Mouse (Mus musculus): Measurements from ENCODE around the gene Brinp3. TPM values are rescaled to one million over a fixed set of nuclear protein-coding genes. Genes with fewer than 3 reads are reported as not detected.

The Brinp3 gene
- polyA plus RNA-seq, 1 experiment from 2014 or later = 1.7 TPM

DNA sequence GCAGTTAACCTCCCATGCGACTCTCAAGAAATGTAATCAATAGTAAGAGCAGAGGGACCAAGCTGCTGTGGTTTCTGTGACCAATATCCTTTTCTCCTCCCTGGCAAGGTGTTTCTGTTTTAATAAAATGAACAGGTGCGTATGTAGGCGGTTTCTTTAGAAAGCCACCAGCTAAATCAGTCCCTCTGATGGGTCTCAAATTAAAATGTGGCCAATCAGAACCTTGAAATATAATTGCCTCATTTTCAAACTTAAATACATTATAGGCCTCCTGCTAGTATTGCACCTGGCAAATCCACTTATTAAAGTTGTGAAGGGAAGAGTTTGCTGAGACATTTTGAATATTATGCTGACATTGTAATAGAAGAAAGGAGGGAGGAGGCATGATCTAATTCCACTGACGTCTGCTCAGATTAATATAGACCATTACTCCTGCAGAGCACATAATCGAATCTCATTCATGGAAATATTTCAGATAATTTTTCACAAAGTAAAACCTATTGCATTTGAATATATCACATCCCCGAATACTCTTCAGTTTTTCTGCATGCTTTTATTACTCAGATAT lies 305.5 kb downstream of the Brinp3 start:
- Histone ChIP-seq H3K27me3 (no peaks in the 10 kb centered on the region), H3K4me1 (no peaks in the 10 kb centered on the region), H3K4me2 (replicated peaks) (no peak overlapping the region), H3K4me3 (replicated peaks) (no peak overlapping the region), H3K27ac (replicated peaks) (no peak overlapping the region), H3K36me3 (no peaks in the 10 kb centered on the region), H3K9ac (no peak overlapping the region), H3K9me3 (replicated peaks) (no peaks in the 10 kb centered on the region)
- 76% methylated on average over 6 of the region's 6 CpGs for WGBS
- no peak for ATAC-seq (ENCODE audit: insufficient number of reproducible peaks, low FRiP score, low TSS enrichment, low read depth)

DNA sequence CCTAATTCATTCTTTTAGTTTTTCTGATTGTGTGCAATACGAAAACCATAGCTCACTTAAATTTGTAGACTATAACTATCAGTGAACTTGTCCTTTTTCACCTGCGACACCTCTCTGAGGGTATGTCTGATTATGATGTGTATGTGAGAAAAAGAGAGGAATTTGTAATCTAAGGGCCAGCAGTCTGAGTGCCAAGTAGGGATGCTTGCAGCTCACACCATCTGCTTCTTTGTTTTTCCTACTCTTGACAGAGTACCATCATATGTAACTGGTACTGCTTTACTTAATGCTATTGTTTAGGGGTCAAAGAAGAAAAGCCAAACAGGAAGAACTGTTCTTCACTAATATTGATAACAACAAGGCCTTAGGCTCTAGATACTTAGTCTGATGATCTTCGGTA lies 307.3 kb downstream of the Brinp3 start:
- H3K4me3 ChIP-seq (replicated peaks) = no peak overlapping the region
- H3K36me3 ChIP-seq = no peaks in the 10 kb centered on the region
- H3K4me1 ChIP-seq = no peaks in the 10 kb centered on the region
- H3K27ac ChIP-seq (replicated peaks) = no peak overlapping the region
- no peak for ATAC-seq (ENCODE audit: insufficient number of reproducible peaks, low FRiP score, low TSS enrichment, low read depth)
- 87% methylated on average over 3 of the region's 3 CpGs for WGBS
- H3K9ac ChIP-seq = no peak overlapping the region
- H3K9me3 ChIP-seq (replicated peaks) = no peaks in the 10 kb centered on the region
- H3K27me3 ChIP-seq = no peaks in the 10 kb centered on the region
- no peak overlapping the region for H3K4me2 ChIP-seq (replicated peaks)

DNA sequence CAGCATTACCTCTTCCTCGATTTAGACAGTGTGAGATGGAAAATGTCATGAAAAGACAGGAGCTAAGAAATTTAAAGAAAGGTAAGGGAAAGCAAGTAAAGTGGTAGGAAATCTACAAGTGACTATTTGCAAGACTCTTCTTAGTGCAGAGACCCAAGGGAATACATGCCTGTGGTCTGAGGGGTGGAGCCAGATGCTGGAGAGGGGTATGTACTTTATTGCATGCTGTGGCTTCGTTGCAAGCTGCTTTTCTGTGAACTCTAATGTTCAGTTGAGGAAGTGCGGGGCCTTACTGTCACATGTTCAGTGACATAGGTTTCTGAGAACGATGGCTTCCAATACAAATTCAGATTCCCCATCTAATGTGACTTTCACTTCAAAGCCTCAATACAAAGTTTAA lies 313.2 kb downstream of the Brinp3 start:
- H3K27me3 ChIP-seq = no peaks in the 10 kb centered on the region
- 52% methylated on average over 4 of the region's 4 CpGs for WGBS

DNA sequence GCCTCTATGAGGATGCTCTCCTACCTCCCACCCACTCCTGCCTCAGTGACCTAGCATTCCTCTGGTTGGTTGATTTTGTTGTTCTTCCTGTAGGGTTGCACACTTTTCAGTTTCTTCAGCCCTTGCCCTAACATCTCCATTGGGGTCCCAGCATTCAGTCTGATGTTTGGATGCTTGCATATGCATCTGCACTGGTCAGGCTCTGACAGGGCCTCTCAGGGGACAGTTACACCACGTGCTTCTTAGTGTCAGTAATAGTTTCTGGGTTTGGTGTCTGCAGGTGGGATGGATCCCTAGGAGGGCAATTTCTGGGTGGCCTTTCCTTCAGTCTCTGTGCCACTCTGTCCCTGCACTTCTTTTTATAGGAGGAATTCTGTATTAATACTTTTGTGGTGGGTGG lies 339.3 kb downstream of the Brinp3 start:
- Histone ChIP-seq H3K27ac (replicated peaks) (no peak overlapping the region), H3K9me3 (replicated peaks) (no peaks in the 10 kb centered on the region), H3K36me3 (no peaks in the 10 kb centered on the region), H3K4me3 (replicated peaks) (no peak overlapping the region), H3K9ac (no peak overlapping the region), H3K4me2 (replicated peaks) (no peak overlapping the region), H3K27me3 (no peaks in the 10 kb centered on the region), H3K4me1 (no peaks in the 10 kb centered on the region)
- no peak for ATAC-seq (ENCODE audit: insufficient number of reproducible peaks, low FRiP score, low TSS enrichment, low read depth)
- 17% methylated on average over 1 of the region's 1 CpGs for WGBS

More for the DNA sequence above, 313.2 kb downstream of the Brinp3 start:
- Histone ChIP-seq H3K9me3 (replicated peaks) (no peaks in the 10 kb centered on the region), H3K27ac (replicated peaks) (no peak overlapping the region), H3K36me3 (no peaks in the 10 kb centered on the region), H3K4me1 (no peaks in the 10 kb centered on the region), H3K4me2 (replicated peaks) (no peak overlapping the region), H3K9ac (no peak overlapping the region), H3K4me3 (replicated peaks) (no peak overlapping the region)
- no peak for ATAC-seq (ENCODE audit: insufficient number of reproducible peaks, low FRiP score, low TSS enrichment, low read depth)

DNA sequence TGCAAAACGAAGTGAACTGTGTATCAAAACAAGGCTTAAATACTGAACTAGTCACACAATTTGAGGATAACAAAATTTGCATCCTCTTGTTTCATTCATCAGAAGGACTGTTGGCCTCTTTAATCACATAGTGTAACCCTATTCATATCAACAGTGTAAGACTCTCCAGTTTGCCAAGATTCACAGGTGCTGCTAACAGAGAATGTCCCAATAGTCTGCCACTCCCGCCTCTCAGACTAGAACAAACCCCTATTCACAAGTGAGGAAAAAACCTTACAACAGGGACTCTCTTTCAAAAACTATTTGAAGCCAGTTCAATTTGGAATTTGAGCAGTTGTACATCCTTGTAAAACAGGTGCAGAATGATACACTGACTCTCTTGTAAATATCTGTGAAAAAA lies 349.5 kb downstream of the Brinp3 start:
- H3K27ac ChIP-seq (replicated peaks) = no peak overlapping the region
- WGBS = 56% methylated on average over 2 of the region's 2 CpGs
- no peaks in the 10 kb centered on the region for H3K36me3 ChIP-seq
- no peaks in the 10 kb centered on the region for H3K27me3 ChIP-seq
- no peaks in the 10 kb centered on the region for H3K9me3 ChIP-seq (replicated peaks)
- H3K4me1 ChIP-seq = no peaks in the 10 kb centered on the region
- ATAC-seq (ENCODE audit: insufficient number of reproducible peaks, low FRiP score, low TSS enrichment, low read depth) = no peak
- H3K4me3 ChIP-seq (replicated peaks) = no peak overlapping the region
- no peak overlapping the region for H3K4me2 ChIP-seq (replicated peaks)
- no peak overlapping the region for H3K9ac ChIP-seq

DNA sequence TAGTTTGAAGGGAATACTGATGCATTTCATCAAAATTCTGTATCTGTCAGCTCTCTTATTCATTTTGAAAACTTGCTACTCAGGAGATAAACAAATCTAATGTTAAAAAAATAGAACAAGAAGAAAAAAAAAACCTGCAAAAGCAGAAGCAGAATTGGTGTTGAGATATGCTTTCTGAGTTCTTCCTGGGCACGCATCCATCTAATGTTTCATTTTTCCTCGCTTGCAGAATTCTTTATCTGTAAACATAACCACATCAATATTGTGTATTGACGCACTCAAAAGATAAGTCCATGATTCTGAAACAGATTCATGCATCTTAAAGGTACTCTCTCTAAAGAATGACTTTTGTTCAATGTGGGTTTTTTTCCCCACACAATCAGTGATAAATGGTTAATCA lies 354.3 kb downstream of the Brinp3 start:
- WGBS = 73% methylated on average over 3 of the region's 3 CpGs
- H3K9ac ChIP-seq = no peak overlapping the region
- no peaks in the 10 kb centered on the region for H3K9me3 ChIP-seq (replicated peaks)
- H3K4me2 ChIP-seq (replicated peaks) = no peak overlapping the region
- H3K36me3 ChIP-seq = no peaks in the 10 kb centered on the region
- no peak for ATAC-seq (ENCODE audit: insufficient number of reproducible peaks, low FRiP score, low TSS enrichment, low read depth)
- H3K4me1 ChIP-seq = no peaks in the 10 kb centered on the region
- no peak overlapping the region for H3K27ac ChIP-seq (replicated peaks)
- H3K27me3 ChIP-seq = no peaks in the 10 kb centered on the region
- no peak overlapping the region for H3K4me3 ChIP-seq (replicated peaks)

DNA sequence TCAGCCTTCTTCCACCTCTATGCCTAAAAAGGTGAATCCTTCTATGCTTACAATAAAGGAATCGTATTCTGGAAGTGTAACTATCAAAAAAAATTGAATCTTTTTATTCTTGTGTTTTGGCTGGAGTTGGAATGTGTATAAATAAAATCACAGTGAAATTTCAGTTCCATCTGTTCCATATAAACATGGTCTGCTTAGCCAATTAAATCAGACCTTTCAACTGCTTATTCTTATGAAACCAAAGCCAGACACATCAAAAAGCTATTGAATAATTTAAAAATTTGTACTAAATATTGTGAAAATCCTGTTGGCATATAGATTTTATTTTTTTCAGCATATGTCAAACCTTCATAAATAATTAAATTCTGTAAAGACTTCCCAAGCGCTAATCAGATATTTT lies 355.6 kb downstream of the Brinp3 start:
- WGBS = 56% methylated on average over 2 of the region's 2 CpGs
- Histone ChIP-seq H3K9ac (no peak overlapping the region), H3K9me3 (replicated peaks) (no peaks in the 10 kb centered on the region), H3K27me3 (no peaks in the 10 kb centered on the region), H3K4me2 (replicated peaks) (no peak overlapping the region), H3K4me3 (replicated peaks) (no peak overlapping the region), H3K36me3 (no peaks in the 10 kb centered on the region), H3K27ac (replicated peaks) (no peak overlapping the region), H3K4me1 (no peaks in the 10 kb centered on the region)
- ATAC-seq (ENCODE audit: insufficient number of reproducible peaks, low FRiP score, low TSS enrichment, low read depth) = no peak

DNA sequence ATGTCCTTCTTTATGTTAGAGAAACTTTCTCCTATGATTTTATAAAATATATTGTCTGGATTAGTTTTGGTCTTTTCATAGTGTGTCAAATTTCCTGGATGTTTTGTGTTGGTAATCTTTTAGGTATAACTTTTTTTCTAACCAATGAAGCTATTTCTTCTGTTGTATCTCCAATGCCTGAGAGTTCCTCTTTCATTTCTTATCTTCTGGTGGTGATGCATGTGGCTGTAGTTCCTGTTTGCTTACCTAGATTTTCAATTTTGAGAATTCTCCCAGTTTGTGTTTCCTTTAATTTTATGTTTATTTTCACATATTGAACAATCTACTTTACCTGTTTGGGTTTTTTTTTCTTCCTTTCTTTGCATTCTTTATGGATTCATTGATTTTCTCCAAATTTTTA lies 404.1 kb downstream of the Brinp3 start:
- ATAC-seq (ENCODE audit: insufficient number of reproducible peaks, low FRiP score, low TSS enrichment, low read depth) = no peak

DNA sequence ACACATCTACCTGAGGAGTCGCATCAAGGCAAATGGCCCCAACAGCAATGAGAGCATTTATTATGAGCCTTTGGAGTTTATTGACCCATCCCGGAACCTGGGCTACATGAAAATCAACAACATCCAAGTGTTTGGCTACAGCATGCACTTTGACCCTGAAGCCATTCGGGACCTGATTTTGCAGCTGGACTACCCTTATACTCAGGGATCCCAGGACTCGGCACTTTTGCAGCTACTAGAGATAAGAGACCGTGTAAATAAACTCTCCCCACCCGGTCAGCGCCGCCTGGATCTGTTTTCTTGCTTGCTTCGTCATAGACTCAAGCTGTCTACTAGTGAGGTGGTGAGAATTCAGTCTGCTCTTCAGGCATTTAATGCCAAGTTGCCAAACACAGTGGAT lies 407.1 kb downstream of the Brinp3 start:
- no peak overlapping the region for H3K9ac ChIP-seq
- no peak overlapping the region for H3K27ac ChIP-seq (replicated peaks)
- ATAC-seq (ENCODE audit: insufficient number of reproducible peaks, low FRiP score, low TSS enrichment, low read depth) = no peak
- no peaks in the 10 kb centered on the region for H3K9me3 ChIP-seq (replicated peaks)
- no peaks in the 10 kb centered on the region for H3K36me3 ChIP-seq
- WGBS = 82% methylated on average over 9 of the region's 9 CpGs
- H3K4me3 ChIP-seq (replicated peaks) = no peak overlapping the region
- H3K4me1 ChIP-seq = no peaks in the 10 kb centered on the region
- no peak overlapping the region for H3K4me2 ChIP-seq (replicated peaks)
- H3K27me3 ChIP-seq = no peaks in the 10 kb centered on the region

More for the DNA sequence above, 404.1 kb downstream of the Brinp3 start:
- Histone ChIP-seq H3K4me1 (no peaks in the 10 kb centered on the region), H3K27me3 (no peaks in the 10 kb centered on the region), H3K27ac (replicated peaks) (no peak overlapping the region), H3K9me3 (replicated peaks) (no peaks in the 10 kb centered on the region), H3K4me3 (replicated peaks) (no peak overlapping the region), H3K4me2 (replicated peaks) (no peak overlapping the region), H3K9ac (no peak overlapping the region), H3K36me3 (no peaks in the 10 kb centered on the region)

DNA sequence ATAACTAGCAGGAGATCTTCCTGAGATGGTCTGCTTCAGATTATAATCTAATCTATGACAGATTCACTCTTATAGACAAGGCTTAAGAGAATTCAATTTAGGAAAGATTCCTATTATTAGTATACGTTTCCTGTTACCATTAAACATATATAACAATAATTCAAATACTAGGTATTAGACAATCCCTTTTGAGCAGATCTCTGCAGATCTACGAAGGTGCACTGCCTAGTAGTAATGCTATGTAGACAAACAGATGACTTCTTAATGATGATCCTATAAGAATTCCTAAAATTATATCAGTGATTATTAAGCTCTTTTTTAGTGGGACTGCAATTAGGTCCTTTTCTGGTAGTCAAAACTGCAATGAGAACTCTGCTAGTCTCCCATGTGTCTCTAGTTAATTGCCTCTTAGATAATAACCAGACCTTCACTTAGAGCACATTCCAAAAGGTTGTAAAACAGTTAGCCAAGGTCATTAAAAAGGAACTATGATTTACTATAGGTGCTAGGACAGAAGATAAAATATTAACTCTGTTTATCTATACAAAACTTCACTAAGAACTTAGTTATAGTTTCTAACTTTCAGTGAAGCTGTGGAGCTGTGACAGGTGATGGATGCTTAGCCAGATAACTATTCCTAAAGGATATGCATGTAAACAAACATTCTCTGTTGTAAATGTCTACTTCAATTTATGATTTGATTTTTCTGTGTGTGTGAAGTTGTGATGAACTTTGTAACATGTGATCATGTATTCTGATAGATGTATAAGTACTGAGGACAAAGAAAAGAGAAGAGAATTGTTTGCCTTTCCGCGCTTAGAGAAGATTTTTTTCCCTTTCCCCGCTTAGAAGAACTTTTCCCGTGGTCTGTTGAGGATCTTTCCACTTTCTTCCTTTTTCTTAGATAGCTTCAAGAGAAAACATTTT lies 445.2 kb downstream of the Brinp3 start:
- no peak overlapping the region for H3K4me2 ChIP-seq (replicated peaks)
- no peaks in the 10 kb centered on the region for H3K36me3 ChIP-seq
- H3K4me3 ChIP-seq (replicated peaks) = no peak overlapping the region
- H3K27ac ChIP-seq (replicated peaks) = no peak overlapping the region
- H3K9ac ChIP-seq = no peak overlapping the region
- no peak for ATAC-seq (ENCODE audit: insufficient number of reproducible peaks, low FRiP score, low TSS enrichment, low read depth)
- no peaks in the 10 kb centered on the region for H3K27me3 ChIP-seq
- 77% methylated on average over 6 of the region's 6 CpGs for WGBS
- no peaks in the 10 kb centered on the region for H3K4me1 ChIP-seq
- no peaks in the 10 kb centered on the region for H3K9me3 ChIP-seq (replicated peaks)
